Mouse (Mus musculus) embryonic facial prominence, embryonic 14.5 days (tissue): ENCODE data around the gene Fibp. TPM values are rescaled to one million over a fixed set of nuclear protein-coding genes. Genes with fewer than 3 reads are reported as not detected.
"Not testable (repeated sequence)": the region's sequence is repeated elsewhere in the genome, so short reads cannot be mapped to it uniquely, and the experiment has no call there.

Experiments used
- ATAC-seq: fragments of 200-750 bp; cut with Nextera tagmentation; 2 replicates; pipeline ENCODE4 v1.8.0; 2017; ENCODE audit warnings: low read depth, moderate number of reproducible peaks, moderate TSS enrichment
- DNase-seq: peaks from one replicate; pipeline ENCODE4 v3.0.0-alpha.2; 2015; ENCODE audit warnings: low spot score
- H3K27ac ChIP-seq: fragments of 300-500 bp; sonication (generic); replicated peaks from 2 replicates; pipeline ENCODE4 v1.5.1; 2014; ENCODE audit warnings: low read depth, mild to moderate bottlenecking, low read length, moderate library complexity
- H3K27me3 ChIP-seq: fragments of 300-500 bp; sonication (generic); replicated peaks from 2 replicates; pipeline ENCODE4 v1.6.1; 2014; ENCODE audit warnings: low read length; ENCODE audit not compliant: control insufficient read depth, insufficient read depth
- H3K36me3 ChIP-seq: fragments of 300-500 bp; sonication (generic); 2 replicates; pipeline ENCODE4 v1.6.1; 2014; ENCODE audit warnings: low read length, mixed read lengths; ENCODE audit not compliant: control insufficient read depth, insufficient read depth
- H3K4me1 ChIP-seq: fragments of 300-500 bp; sonication (generic); 2 replicates; pipeline ENCODE4 v1.6.1; 2014; ENCODE audit warnings: antibody characterized with exemption, low read length; ENCODE audit not compliant: control insufficient read depth, insufficient read depth
- H3K4me2 ChIP-seq: fragments of 300-500 bp; sonication (generic); 2 replicates; pipeline ENCODE4 v1.6.1; 2014; ENCODE audit warnings: low read depth, mild to moderate bottlenecking, low read length, moderate library complexity, mixed read lengths
- H3K4me3 ChIP-seq: fragments of 300-500 bp; sonication (generic); 2 replicates; pipeline ENCODE4 v1.5.1; 2014; ENCODE audit warnings: low read depth, mild to moderate bottlenecking, low read length
- H3K9ac ChIP-seq: fragments of 300-500 bp; sonication (generic); 2 replicates; pipeline ENCODE4 v1.6.1; 2014; ENCODE audit warnings: low read depth, mild to moderate bottlenecking, low read length, moderate library complexity, mixed read lengths
- H3K9me3 ChIP-seq: fragments of 300-500 bp; sonication (generic); 2 replicates; pipeline ENCODE4 v1.6.1; 2016; ENCODE audit warnings: low read length; ENCODE audit not compliant: control insufficient read depth
- WGBS: fragments of 180-500 bp; shearing (Covaris S2); extraction: QIAGEN DNeasy Blood & Tissue Kit; methylation state at CpG from one replicate; pipeline ENCODE4 v1.1.7; 2014; 5-methylcytosine and 5-hydroxymethylcytosine counted together
- polyA plus RNA-seq: library from polyadenylated mRNA; unstranded; fragments of >200 nt; fragmentation: Nextera tagmentation; extraction: Ambion mirVana; gene quantifications from 2 replicates; pipeline ENCODE4 v1.2.1, GENCODE M21; 2014

Gene Fibp
- polyA plus RNA-seq, 1 experiment from 2014 or later, result 75.0 TPM

DNA sequence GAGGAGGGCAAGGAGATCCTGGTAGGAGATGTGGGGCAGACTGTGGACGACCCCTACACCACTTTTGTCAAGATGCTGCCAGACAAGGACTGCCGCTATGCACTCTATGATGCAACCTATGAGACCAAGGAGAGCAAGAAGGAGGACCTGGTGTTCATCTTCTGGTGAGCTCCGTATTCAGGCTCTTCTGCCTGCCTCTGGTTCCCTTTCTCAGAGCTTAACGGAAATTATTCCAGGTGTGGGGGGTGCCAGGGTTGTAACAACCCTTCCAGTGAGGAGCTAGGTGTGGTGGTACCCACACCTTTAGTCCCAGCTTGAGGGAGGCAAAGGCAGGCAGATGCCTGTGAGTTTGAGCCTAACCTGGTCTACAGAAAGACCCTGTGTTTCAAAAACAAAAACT is 32.2 kb downstream of the Fibp start:
- peaks cover 54% of the 10 kb centered on the region for H3K36me3 ChIP-seq
- no peaks in the 10 kb centered on the region for H3K9me3 ChIP-seq
- no peak for DNase-seq
- no peak overlapping the region for H3K4me2 ChIP-seq
- WGBS, result 81% methylated on average over 4 of the region's 4 CpGs
- no peaks in the 10 kb centered on the region for H3K27me3 ChIP-seq
- no peak for ATAC-seq
- H3K4me3 ChIP-seq, result no peak overlapping the region
- H3K9ac ChIP-seq, result no peak overlapping the region
- H3K4me1 ChIP-seq, result peaks cover 3% of the 10 kb centered on the region; the same call in 1 of the 2 replicates
- H3K27ac ChIP-seq, result no peak overlapping the region

DNA sequence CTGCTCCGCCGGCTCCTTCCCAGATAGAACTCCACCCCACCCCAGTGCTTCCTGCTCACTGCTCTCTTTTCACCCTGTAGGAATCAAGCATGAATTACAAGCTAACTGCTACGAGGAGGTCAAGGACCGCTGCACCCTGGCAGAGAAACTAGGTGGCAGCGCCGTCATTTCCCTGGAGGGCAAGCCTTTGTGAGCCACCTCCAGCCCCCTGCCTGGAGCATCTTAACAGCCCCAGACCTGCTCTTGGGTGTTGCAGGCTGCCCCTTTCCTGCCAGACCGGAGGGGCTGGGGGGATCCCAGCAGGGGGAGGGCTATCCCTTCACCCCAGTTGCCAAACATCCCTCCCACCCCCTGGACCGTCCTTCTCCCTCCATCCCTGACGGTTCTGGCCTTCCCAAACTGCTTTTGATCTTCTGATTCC is 32.9 kb downstream of the Fibp start:
- WGBS, result 73% methylated on average over 9 of the region's 9 CpGs
- not testable (repeated sequence) for H3K27ac ChIP-seq, H3K4me3 ChIP-seq, DNase-seq, H3K9me3 ChIP-seq, H3K4me1 ChIP-seq, H3K9ac ChIP-seq, H3K27me3 ChIP-seq, ATAC-seq, H3K4me2 ChIP-seq
- H3K36me3 ChIP-seq, result peaks cover 56% of the 10 kb centered on the region

- Histone ChIP-seq H3K36me3 (peaks cover 59% of the 10 kb centered on the region), H3K27me3 (no peaks in the 10 kb centered on the region), H3K27ac (no peak overlapping the region), H3K4me1 (no peaks in the 10 kb centered on the region; the same call in 1 of the 2 replicates), H3K4me2 (no peak overlapping the region), H3K9ac (no peak overlapping the region), H3K4me3 (no peak overlapping the region), H3K9me3 (no peaks in the 10 kb centered on the region)
- WGBS, result 88% methylated on average over 3 of the region's 3 CpGs
- no peak for ATAC-seq
- DNase-seq, result no peak
Observed at GRCm38 (mm10) chr19:5494314-5494713, 33.9 kb downstream of the Fibp start.

GRCm38 (mm10) chr19:5495353-5496051 is 35.1 kb downstream of the Fibp start:
- Histone ChIP-seq H3K4me1 (no peaks in the 10 kb centered on the region; the same call in 1 of the 2 replicates), H3K9me3 (no peaks in the 10 kb centered on the region), H3K4me3 (no peak overlapping the region), H3K27ac (no peak overlapping the region), H3K36me3 (peaks cover 59% of the 10 kb centered on the region), H3K27me3 (no peaks in the 10 kb centered on the region), H3K9ac (no peak overlapping the region), H3K4me2 (no peak overlapping the region)
- ATAC-seq (no peak), DNase-seq (no peak)
- 81% methylated on average over 12 of the region's 12 CpGs for WGBS

DNA sequence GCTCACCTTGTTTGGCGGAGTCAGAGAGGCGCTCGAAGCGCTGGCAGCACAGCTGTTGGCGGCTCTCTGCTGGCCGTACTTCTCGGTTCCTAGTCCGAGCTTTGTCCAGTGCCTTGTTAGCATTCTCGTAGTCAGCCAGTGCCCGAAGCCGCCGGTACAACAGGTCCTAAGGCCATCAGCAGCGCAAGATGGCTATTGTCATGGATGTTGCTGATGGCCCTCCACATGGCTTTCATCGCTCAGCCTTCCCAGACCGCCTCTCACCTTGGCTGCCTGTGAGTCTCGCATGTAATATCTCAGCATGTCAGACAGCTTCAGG is 35.6 kb downstream of the Fibp start:
- WGBS, result 89% methylated on average over 10 of the region's 16 CpGs
- Histone ChIP-seq H3K27me3 (no peaks in the 10 kb centered on the region), H3K4me3 (no peak overlapping the region), H3K27ac (no peak overlapping the region), H3K4me2 (no peak overlapping the region), H3K36me3 (peaks cover 59% of the 10 kb centered on the region), H3K4me1 (no peaks in the 10 kb centered on the region; the same call in 1 of the 2 replicates), H3K9me3 (no peaks in the 10 kb centered on the region), H3K9ac (no peak overlapping the region)
- DNase-seq, result no peak
- no peak for ATAC-seq

- Histone ChIP-seq H3K9me3 (no peaks in the 10 kb centered on the region), H3K4me3 (no peak overlapping the region), H3K4me1 (no peaks in the 10 kb centered on the region), H3K9ac (no peak overlapping the region), H3K27me3 (no peaks in the 10 kb centered on the region), H3K36me3 (peaks cover 34% of the 10 kb centered on the region), H3K4me2 (no peak overlapping the region), H3K27ac (no peak overlapping the region)
- 86% methylated on average over 2 of the region's 2 CpGs for WGBS
- DNase-seq, result no peak
- ATAC-seq, result no peak
Observed at GRCm38 (mm10) chr19:5500330-5500875, 40.0 kb downstream of the Fibp start.

DNA sequence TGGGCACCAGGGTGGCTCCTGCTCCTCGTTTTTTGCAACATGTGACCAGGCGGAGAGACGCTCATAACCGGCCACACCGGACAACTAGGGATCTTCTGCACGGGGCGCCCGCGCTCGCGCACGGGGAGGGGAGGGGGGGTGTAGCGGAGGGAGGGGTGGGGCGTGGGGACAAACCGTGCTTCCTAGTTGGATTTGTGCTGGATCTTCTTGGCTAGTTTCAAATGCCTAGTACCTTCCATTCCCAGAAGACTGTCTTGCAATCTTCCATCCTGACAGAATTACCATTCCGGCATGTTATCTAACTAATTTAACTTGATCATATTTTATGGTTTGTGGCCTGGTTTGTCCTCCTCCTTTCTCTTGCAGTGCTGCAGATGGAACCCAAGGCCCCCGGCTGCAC is 43.3 kb downstream of the Fibp start, which contains the start of gene 1700020D05Rik:
TSS of gene 1700020D05Rik (minus strand) at position 101 of the 400 bp plus-strand sequence.
- ATAC-seq, result no peak
- DNase-seq, result no peak
- H3K4me3 ChIP-seq, result no peak within 1 kb of the TSS
- no peak within 1 kb of the TSS for H3K9ac ChIP-seq
- H3K27me3 ChIP-seq, result no peaks in the 10 kb centered on the region
- no peak within 1 kb of the TSS for H3K27ac ChIP-seq
- no peak within 1 kb of the TSS for H3K4me2 ChIP-seq
- 0 out of 2 replicates have a peak, but pooled peaks cover 6% of the 10 kb centered on the region for H3K36me3 ChIP-seq
- peaks cover 4% of the 10 kb centered on the region for H3K9me3 ChIP-seq
- no peaks in the 10 kb centered on the region for H3K4me1 ChIP-seq
- 73% methylated on average over 13 of the region's 17 CpGs for WGBS

DNA sequence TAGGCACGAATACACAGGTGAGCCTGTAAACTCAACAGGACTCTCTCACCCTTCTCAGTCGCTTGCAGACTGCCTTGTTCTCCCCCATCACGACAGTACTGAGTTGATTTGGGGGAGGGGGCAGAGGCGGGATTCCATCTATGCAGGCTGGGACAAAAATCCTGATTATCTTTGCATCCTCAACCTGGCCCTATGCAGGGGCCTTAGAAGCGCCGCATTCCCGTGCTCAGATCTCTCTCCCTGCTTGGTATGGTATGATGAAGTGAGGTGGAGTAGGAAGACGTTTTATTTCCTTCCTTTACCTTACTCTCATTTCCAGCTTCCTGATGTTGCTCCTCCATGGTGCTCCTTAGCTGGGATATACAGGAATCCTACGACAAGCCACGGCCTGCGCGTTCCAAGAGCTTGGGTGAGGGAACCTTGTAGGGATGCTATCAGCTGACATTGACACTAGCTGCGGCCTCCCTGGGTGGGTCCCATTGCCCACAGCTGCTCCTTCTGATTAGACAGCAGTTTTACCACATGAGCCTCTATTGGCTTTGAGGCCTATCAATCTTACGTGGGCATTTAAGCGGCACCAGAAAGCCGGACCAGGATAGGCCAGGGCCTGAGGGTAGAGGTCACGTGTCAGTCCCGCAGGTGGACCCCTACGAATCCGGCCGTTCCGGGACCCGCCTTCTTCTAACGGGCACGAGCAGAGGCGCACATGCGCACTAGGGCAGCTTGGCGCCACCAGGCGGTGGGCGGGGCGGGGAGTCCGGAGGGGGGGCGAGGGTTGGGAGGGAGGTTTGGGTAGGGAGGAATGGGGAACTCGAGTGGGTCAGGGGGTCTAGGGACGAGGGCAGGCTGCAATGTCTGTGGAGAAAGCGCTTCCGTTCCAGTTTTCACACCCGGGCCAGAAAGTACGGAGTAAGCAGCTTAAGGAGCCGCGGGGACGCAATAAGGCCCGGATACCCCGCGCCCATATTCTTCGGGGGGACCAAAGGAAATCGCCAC is 49.9 kb downstream of the Fibp start, which contains the start of gene Snx32:
TSS of gene Snx32 (minus strand) at position 508 of the 996 bp plus-strand sequence.
- DNase-seq (peak; percentile 99), ATAC-seq (peak; percentile 99)
- Histone ChIP-seq H3K27me3 (no peaks in the 10 kb centered on the region), H3K4me1 (0 out of 2 replicates have a peak, but pooled peaks cover 6% of the 10 kb centered on the region), H3K9ac (peak within 1 kb of the TSS; percentile 65), H3K27ac (no peak within 1 kb of the TSS), H3K4me3 (peak within 1 kb of the TSS; percentile 48), H3K36me3 (no peaks in the 10 kb centered on the region), H3K4me2 (peak within 1 kb of the TSS; percentile 80), H3K9me3 (peaks cover 11% of the 10 kb centered on the region)
- WGBS, result 4% methylated on average over 45 of the region's 47 CpGs
